Mouse (Mus musculus): ENCODE measurements around the gene Vmn2r19.

DNA sequence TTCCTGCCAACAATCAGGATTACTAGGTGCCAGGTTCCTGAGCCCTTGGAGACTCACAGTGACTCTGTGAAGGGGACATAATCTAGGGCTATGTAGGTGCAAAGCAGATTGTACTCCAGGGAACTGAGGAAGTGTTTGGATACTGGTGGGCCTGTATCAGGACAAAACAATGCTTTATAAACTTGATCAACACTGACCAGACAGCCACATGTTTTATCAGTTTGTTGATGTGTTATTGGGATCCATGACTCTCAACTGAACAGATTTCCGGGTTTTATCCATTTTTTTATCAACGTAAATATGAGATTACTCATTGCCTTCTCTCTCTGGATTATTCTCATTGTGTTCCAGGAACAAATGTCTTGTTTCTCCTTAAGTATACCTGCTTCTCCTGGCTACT, at the start of gene Vmn2r19:
- TF ChIP-seq TAL1 (IDR thresholded peaks at IDR 0.05; ENCODE audit: low read length) = no peak
- TF ChIP-seq MAZ (IDR thresholded peaks at IDR 0.05; ENCODE audit: low read depth, low read length) = no peak
- no peak for TF ChIP-seq TCF12 (IDR thresholded peaks at IDR 0.05; ENCODE audit: low read depth, low read length)
- no peak for TF ChIP-seq CTCF (IDR thresholded peaks at IDR 0.05 in 2 of 3, conservative IDR thresholded peaks at IDR 0.05 in 1 of 3; ENCODE audit: control insufficient read depth in 1 of 3, insufficient read depth in 1 of 3, low read depth in 2 of 3, low read length in 3 of 3, poor library complexity in 1 of 3, severe bottlenecking in 1 of 3)
- TF ChIP-seq ETS1 (IDR thresholded peaks at IDR 0.05; ENCODE audit: low read depth, low read length) = no peak
- TF ChIP-seq MYB (IDR thresholded peaks at IDR 0.05; ENCODE audit: low read depth, low read length) = no peak
- TF ChIP-seq EP300 (IDR thresholded peaks at IDR 0.05; ENCODE audit: low read depth in 1 of 2, low read length in 2 of 2) = no peak
